Mouse (Mus musculus) embryo, embryonic 10.5 days (tissue): ENCODE measurements around the gene Rho.

Experiments used
- DNase-seq: peaks from one replicate; pipeline ENCODE4 v3.0.0-alpha.2; 2015; ENCODE audit warnings: low spot score

The Rho gene

GRCm38 (mm10) chr6:115915601-115916445 lies 15.7 kb upstream of the Rho start:
- no peak for DNase-seq

GRCm38 (mm10) chr6:115916611-115917010 lies 14.9 kb upstream of the Rho start:
- no peak for DNase-seq

GRCm38 (mm10) chr6:115918615-115919014 lies 12.9 kb upstream of the Rho start:
- DNase-seq, result no peak

- no peak for DNase-seq
Measured at GRCm38 (mm10) chr6:115919876-115920275, 11.7 kb upstream of the Rho start.

GRCm38 (mm10) chr6:115924829-115925228 lies 6.7 kb upstream of the Rho start:
- peak; percentile 32 for DNase-seq

- DNase-seq, result no peak
Measured at GRCm38 (mm10) chr6:115926416-115926815, 5.1 kb upstream of the Rho start.

GRCm38 (mm10) chr6:115927292-115928242 lies 4.0 kb upstream of the Rho start:
- no peak for DNase-seq

GRCm38 (mm10) chr6:115930018-115930417 lies 1.5 kb upstream of the Rho start:
- no peak for DNase-seq

- DNase-seq, result no peak
Measured at GRCm38 (mm10) chr6:115932391-115932790, 843 bp downstream of the Rho start.

GRCm38 (mm10) chr6:115935544-115935943 lies 4.0 kb downstream of the Rho start:
- no peak for DNase-seq

- no peak for DNase-seq
Measured at GRCm38 (mm10) chr6:115938011-115938410, 6.5 kb downstream of the Rho start.

GRCm38 (mm10) chr6:115938798-115939197 lies 7.2 kb downstream of the Rho start:
- DNase-seq, result no peak

GRCm38 (mm10) chr6:115940603-115941002 lies 9.1 kb downstream of the Rho start:
- no peak for DNase-seq

- peak; percentile 54 for DNase-seq
Measured at GRCm38 (mm10) chr6:115941128-115941527, 9.6 kb downstream of the Rho start.

GRCm38 (mm10) chr6:115943498-115944427 lies 12.2 kb downstream of the Rho start:
- no peak for DNase-seq

- no peak for DNase-seq
Measured at GRCm38 (mm10) chr6:115944638-115945037, 13.1 kb downstream of the Rho start, which contains the start of gene H1foo. H1foo (plus strand) TSS chr6:115944938.

- DNase-seq, result no peak
Measured at GRCm38 (mm10) chr6:115945633-115946032, 14.1 kb downstream of the Rho start.

GRCm38 (mm10) chr6:115946389-115946788 lies 14.8 kb downstream of the Rho start:
- no peak for DNase-seq

- DNase-seq, result no peak
Measured at GRCm38 (mm10) chr6:115954506-115955074, 23.0 kb downstream of the Rho start.

GRCm38 (mm10) chr6:115955169-115955568 lies 23.6 kb downstream of the Rho start:
- no peak for DNase-seq

- DNase-seq, result no peak
Measured at GRCm38 (mm10) chr6:115955664-115956063, 24.1 kb downstream of the Rho start.
